Mouse (Mus musculus) limb, embryonic 11.5 days (tissue): ENCODE measurements at regions not wholly inside any gene's neighbourhood (a gene's known extent, or its start where the extent isn't known, plus 50 kb on each side); places are given as distances from the start of the nearest gene placed in this dataset.

Experiments used
- ATAC-seq: fragments of 200-750 bp; cut with Nextera tagmentation; 2 replicates; pipeline ENCODE4 v1.8.0; 2017; ENCODE audit warnings: low read depth; ENCODE audit not compliant: insufficient number of reproducible peaks, low FRiP score, low TSS enrichment
- DNase-seq: peaks from one replicate; pipeline ENCODE4 v3.0.0-alpha.2; 2015; ENCODE audit warnings: low spot score
- H3K27ac ChIP-seq: fragments of 300-500 bp; sonication (generic); replicated peaks from 2 replicates; pipeline ENCODE4 v1.5.1; 2014; ENCODE audit warnings: low read depth, mild to moderate bottlenecking, low read length
- H3K27me3 ChIP-seq: fragments of 300-500 bp; sonication (generic); 2 replicates; pipeline ENCODE4 v1.6.1; 2014; ENCODE audit warnings: mild to moderate bottlenecking, low read length, mixed read lengths; ENCODE audit not compliant: control insufficient read depth, insufficient read depth
- H3K36me3 ChIP-seq: fragments of 300-500 bp; sonication (generic); 2 replicates; pipeline ENCODE4 v1.6.1; 2014; ENCODE audit warnings: mild to moderate bottlenecking, low read length, moderate library complexity, mixed read lengths; ENCODE audit not compliant: control insufficient read depth, insufficient read depth
- H3K4me1 ChIP-seq: fragments of 300-500 bp; sonication (generic); 2 replicates; pipeline ENCODE4 v1.6.1; 2014; ENCODE audit warnings: low read length, mixed read lengths; ENCODE audit not compliant: control insufficient read depth, insufficient read depth
- H3K4me2 ChIP-seq: fragments of 300-500 bp; sonication (generic); 2 replicates; pipeline ENCODE4 v1.6.1; 2014; ENCODE audit warnings: low read depth, mild to moderate bottlenecking, moderate library complexity; ENCODE audit not compliant: severe bottlenecking
- H3K4me3 ChIP-seq: fragments of 300-500 bp; sonication (generic); 2 replicates; pipeline ENCODE4 v1.5.1; 2014; ENCODE audit warnings: low read depth, low read length
- H3K9ac ChIP-seq: fragments of 300-500 bp; sonication (generic); 2 replicates; pipeline ENCODE4 v1.6.1; 2014; ENCODE audit warnings: mild to moderate bottlenecking, low read length
- H3K9me3 ChIP-seq: fragments of 300-500 bp; sonication (generic); 2 replicates; pipeline ENCODE4 v1.6.1; 2016; ENCODE audit warnings: low read length; ENCODE audit not compliant: control insufficient read depth
- WGBS: fragments of 180-500 bp; shearing (Covaris S2); extraction: QIAGEN DNeasy Blood & Tissue Kit; methylation state at CpG from one replicate; pipeline ENCODE4 v1.1.7; 2014; 5-methylcytosine and 5-hydroxymethylcytosine counted together

GRCm38 (mm10) chr1:111355435-111355834 is 378.1 kb upstream of the Cdh19 start:
- DNase-seq (no peak), ATAC-seq (no peak)
- WGBS = 88% methylated on average over 1 of the region's 1 CpGs
- H3K9ac ChIP-seq = no peak overlapping the region
- H3K9me3 ChIP-seq = no peaks in the 10 kb centered on the region
- H3K27ac ChIP-seq = no peak overlapping the region
- H3K4me1 ChIP-seq = no peaks in the 10 kb centered on the region
- H3K4me2 ChIP-seq = no peak overlapping the region
- no peak overlapping the region for H3K4me3 ChIP-seq
- H3K36me3 ChIP-seq = no peaks in the 10 kb centered on the region
- H3K27me3 ChIP-seq = no peaks in the 10 kb centered on the region

GRCm38 (mm10) chr1:111337927-111338326 is 360.5 kb upstream of the Cdh19 start:
- Histone ChIP-seq H3K4me3 (no peak overlapping the region), H3K4me2 (no peak overlapping the region), H3K4me1 (no peaks in the 10 kb centered on the region), H3K9me3 (no peaks in the 10 kb centered on the region), H3K36me3 (no peaks in the 10 kb centered on the region), H3K27ac (no peak overlapping the region), H3K9ac (no peak overlapping the region), H3K27me3 (no peaks in the 10 kb centered on the region)
- ATAC-seq (no peak), DNase-seq (no peak)
- 64% methylated on average over 2 of the region's 2 CpGs for WGBS

- H3K4me3 ChIP-seq = no peak overlapping the region
- H3K27me3 ChIP-seq = no peaks in the 10 kb centered on the region
- H3K9ac ChIP-seq = no peak overlapping the region
- H3K9me3 ChIP-seq = no peaks in the 10 kb centered on the region
- DNase-seq (no peak), ATAC-seq (no peak)
- no peaks in the 10 kb centered on the region for H3K4me1 ChIP-seq
- H3K4me2 ChIP-seq = no peak overlapping the region
- no peaks in the 10 kb centered on the region for H3K36me3 ChIP-seq
- no peak overlapping the region for H3K27ac ChIP-seq
- 94% methylated on average over 11 of the region's 11 CpGs for WGBS
Measured at GRCm38 (mm10) chr1:111302268-111302667, 324.9 kb upstream of the Cdh19 start.

- DNase-seq (no peak), ATAC-seq (no peak)
- Histone ChIP-seq H3K27me3 (no peaks in the 10 kb centered on the region), H3K4me1 (no peaks in the 10 kb centered on the region), H3K9me3 (no peaks in the 10 kb centered on the region), H3K9ac (no peak overlapping the region), H3K4me2 (no peak overlapping the region), H3K36me3 (no peaks in the 10 kb centered on the region), H3K4me3 (no peak overlapping the region), H3K27ac (no peak overlapping the region)
- WGBS = 78% methylated on average over 4 of the region's 4 CpGs
Measured at GRCm38 (mm10) chr1:111286385-111286784, 309.0 kb upstream of the Cdh19 start.

- no peak overlapping the region for H3K27ac ChIP-seq
Measured at GRCm38 (mm10) chr1:111285916-111286315, 308.5 kb upstream of the Cdh19 start.

GRCm38 (mm10) chr1:111242814-111243213 is 265.4 kb upstream of the Cdh19 start:
- DNase-seq = no peak
- H3K9ac ChIP-seq = no peak overlapping the region
- H3K4me3 ChIP-seq = no peak overlapping the region
- H3K27ac ChIP-seq = no peak overlapping the region
- H3K27me3 ChIP-seq = no peaks in the 10 kb centered on the region
- H3K36me3 ChIP-seq = no peaks in the 10 kb centered on the region
- H3K4me1 ChIP-seq = no peaks in the 10 kb centered on the region
- no peak for ATAC-seq
- H3K9me3 ChIP-seq = no peaks in the 10 kb centered on the region
- no peak overlapping the region for H3K4me2 ChIP-seq

More at GRCm38 (mm10) chr1:111285916-111286315, 308.5 kb upstream of the Cdh19 start:
- no peak for ATAC-seq
- Histone ChIP-seq H3K36me3 (no peaks in the 10 kb centered on the region), H3K9me3 (no peaks in the 10 kb centered on the region), H3K4me1 (no peaks in the 10 kb centered on the region), H3K9ac (no peak overlapping the region), H3K4me3 (no peak overlapping the region), H3K4me2 (no peak overlapping the region), H3K27me3 (no peaks in the 10 kb centered on the region)
- DNase-seq = no peak
- 93% methylated on average over 3 of the region's 3 CpGs for WGBS

GRCm38 (mm10) chr1:111242344-111242743 is 265.0 kb upstream of the Cdh19 start:
- no peaks in the 10 kb centered on the region for H3K4me1 ChIP-seq
- no peak overlapping the region for H3K4me2 ChIP-seq
- H3K4me3 ChIP-seq = no peak overlapping the region
- no peak overlapping the region for H3K9ac ChIP-seq
- no peak overlapping the region for H3K27ac ChIP-seq
- H3K36me3 ChIP-seq = no peaks in the 10 kb centered on the region
- 52% methylated on average over 1 of the region's 1 CpGs for WGBS
- no peaks in the 10 kb centered on the region for H3K9me3 ChIP-seq
- no peaks in the 10 kb centered on the region for H3K27me3 ChIP-seq
- ATAC-seq = peak; percentile 62; the same call in 1 of the 2 replicates
- no peak for DNase-seq
